Mouse (Mus musculus): ENCODE measurements at regions not wholly inside any gene's neighbourhood (a gene's known extent, or its start where the extent isn't known, plus 50 kb on each side); places are given as distances from the start of the nearest gene placed in this dataset.

DNA sequence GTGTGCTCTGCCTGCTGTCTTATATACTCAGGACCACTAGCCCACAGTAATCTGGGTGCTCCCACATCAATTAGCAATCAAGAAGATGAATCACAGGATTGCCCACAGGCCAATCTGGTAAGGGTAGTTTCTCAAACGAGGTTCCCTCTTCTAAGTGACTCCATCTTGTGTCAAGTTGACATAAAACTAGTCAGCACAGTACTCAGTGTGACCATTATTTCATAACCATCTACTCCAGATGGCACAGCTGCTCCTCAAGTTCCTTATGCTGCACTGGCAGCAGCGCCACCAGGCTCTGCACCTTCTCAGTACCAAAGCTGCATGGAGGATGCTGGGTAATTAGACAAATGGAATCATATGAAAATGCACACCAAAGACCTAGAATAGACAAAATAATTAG lies 175.6 kb upstream of the B3galt2 start:
- no peak for TF ChIP-seq CTCF (IDR thresholded peaks at IDR 0.05)
- intact Hi-C loops (cut with DNase I), result no loop called here
- DNase-seq (ENCODE audit: extremely low spot score in 1 of 2, low spot score in 2 of 2), result no peak

DNA sequence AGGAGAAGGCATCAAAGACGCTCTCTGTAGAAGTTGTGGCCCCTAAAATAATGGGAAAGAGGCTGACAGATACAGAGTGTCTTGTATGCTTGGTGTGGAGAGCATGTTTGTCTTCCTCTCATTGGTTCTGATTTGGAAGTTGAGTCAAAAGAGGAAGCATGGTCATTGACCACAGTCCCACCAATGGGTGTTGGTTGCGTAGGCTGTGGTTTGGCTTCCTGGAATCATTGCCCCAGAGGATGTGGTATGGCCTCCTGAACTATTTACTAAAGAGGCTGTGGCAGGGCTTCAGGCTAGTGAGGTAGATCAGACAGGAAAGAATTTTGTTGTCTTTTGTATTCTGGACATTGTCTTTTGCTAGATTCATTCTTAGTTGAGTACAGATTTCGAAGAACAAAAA lies 174.4 kb upstream of the B3galt2 start:
- intact Hi-C loops (cut with DNase I), result no loop called here
- no peak overlapping the region for H3K4me3 ChIP-seq
- no peak for TF ChIP-seq CTCF (IDR thresholded peaks at IDR 0.05)
- DNase-seq (ENCODE audit: extremely low spot score in 1 of 2, low spot score in 2 of 2), result no peak
- H3K27ac ChIP-seq, result no peak overlapping the region

More for the DNA sequence above, 175.6 kb upstream of the B3galt2 start:
- Histone ChIP-seq H3K4me3 (no peak overlapping the region), H3K27ac (no peak overlapping the region)

DNA sequence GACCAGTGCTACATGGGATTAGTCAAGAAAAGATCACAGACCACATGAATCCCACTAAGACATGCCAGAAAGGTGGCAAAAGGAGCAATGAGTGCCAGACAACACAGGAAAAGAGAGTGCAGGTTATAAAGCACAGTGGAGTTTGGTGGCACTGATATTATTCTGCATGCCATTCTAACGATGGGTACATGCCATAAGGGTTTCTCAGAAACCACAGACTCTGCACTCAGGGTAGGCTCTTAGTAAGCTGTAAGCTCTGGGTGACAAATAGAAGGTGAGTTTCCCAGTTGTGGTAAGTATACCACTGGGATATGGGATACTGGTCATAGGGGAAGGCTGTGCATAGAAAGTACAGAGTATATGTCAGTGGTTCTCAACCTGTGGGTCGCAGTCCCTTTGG lies 165.1 kb upstream of the B3galt2 start:
- Histone ChIP-seq H3K4me3 (no peak overlapping the region), H3K27ac (no peak overlapping the region)
- DNase-seq (ENCODE audit: extremely low spot score in 1 of 2, low spot score in 2 of 2), result no peak
- TF ChIP-seq CTCF (IDR thresholded peaks at IDR 0.05), result no peak
- intact Hi-C loops (cut with DNase I), result no loop called here

DNA sequence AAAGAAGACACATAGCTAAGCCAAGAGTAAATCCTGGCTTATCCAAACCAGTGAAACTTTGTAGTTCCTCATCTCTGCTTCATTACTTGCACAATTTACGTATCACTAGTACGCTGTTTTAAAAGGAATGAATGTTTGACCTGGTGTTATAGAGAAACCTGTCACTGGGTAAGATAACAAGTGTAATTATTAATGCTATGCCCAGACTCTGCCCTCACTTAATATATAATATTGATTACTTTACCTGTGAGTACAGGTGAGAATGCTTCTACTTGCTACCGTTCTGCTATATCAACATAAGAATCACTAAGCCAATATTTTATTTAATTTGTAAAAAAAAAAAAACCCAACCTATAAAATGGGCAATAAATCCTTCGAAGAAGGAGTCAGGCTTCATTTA lies 157.1 kb upstream of the B3galt2 start:
- TF ChIP-seq CTCF (IDR thresholded peaks at IDR 0.05), result no peak
- Histone ChIP-seq H3K27ac (no peak overlapping the region), H3K4me3 (no peak overlapping the region)
- DNase-seq (ENCODE audit: extremely low spot score in 1 of 2, low spot score in 2 of 2), result no peak
- intact Hi-C loops (cut with DNase I), result no loop called here

DNA sequence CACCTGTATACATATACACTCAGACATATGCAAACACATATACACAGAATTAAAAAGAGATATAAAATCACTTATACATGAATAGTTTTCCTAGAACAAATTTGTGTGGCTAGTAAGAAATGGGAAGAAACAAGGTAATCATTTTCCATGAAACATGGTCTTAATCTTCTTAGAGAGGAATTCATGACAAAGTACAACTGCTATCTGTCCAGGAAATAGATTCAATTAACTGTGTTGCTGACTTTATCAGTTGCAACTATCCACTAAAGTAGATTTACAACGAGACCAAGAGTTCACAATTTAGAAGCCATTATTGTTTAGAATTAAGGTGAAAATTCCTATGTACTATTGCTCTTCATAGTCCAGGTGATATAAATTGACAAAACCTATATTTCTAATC lies 155.5 kb upstream of the B3galt2 start:
- DNase-seq (ENCODE audit: extremely low spot score in 1 of 2, low spot score in 2 of 2), result no peak
- intact Hi-C loops (cut with DNase I), result no loop called here
- Histone ChIP-seq H3K27ac (no peak overlapping the region), H3K4me3 (no peak overlapping the region)
- no peak for TF ChIP-seq CTCF (IDR thresholded peaks at IDR 0.05)

DNA sequence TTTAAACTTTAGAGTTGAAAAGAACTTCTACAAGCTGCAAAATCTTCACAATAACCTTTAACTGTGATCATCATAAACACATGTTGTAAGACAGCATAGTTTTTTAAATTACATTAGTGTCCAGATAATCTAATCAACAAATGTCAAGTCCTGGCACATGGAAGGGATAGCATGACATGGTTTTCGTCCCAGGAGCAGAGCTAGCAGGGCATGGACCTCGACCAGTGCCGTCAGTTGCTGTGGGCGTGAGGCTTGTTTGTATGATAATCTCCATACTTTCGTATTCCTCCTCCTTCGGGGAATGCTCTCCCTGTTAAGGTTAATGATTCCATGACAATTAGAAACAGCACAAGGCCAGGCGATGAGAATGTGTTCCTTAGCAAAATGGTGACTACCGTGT lies 143.4 kb upstream of the B3galt2 start:
- intact Hi-C loops (cut with DNase I), result no loop called here
- DNase-seq (ENCODE audit: extremely low spot score in 1 of 2, low spot score in 2 of 2), result no peak
- TF ChIP-seq CTCF (IDR thresholded peaks at IDR 0.05), result no peak
- Histone ChIP-seq H3K27ac (no peak overlapping the region), H3K4me3 (no peak overlapping the region)

DNA sequence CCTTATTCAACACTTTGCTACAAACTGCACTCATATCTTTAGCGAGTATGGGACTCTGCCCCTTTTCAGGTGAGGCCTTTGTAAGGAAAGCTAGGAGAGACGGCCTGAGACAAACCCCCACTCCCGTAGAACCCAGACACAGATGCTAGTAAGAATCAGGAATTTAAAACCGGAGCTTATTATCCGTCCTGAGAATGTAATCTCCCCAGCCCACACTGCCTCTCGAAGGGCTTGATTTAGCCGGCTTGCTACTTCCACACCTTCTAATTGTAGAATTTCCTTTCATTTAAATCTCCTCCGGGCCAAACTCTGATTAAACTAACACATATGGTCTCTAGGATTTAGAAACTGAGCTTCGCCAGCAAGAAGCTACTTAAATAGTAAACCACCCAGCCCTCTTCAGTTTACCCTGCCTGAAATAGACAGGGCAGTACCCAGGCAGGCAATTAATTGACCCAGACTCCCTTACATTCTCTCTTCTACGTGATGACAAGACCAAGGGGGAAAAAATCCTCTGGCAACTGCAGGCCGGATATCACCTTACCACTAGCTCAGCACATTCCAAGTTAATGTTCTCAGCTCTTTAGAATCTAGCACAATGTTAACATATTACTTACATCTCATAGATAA lies 136.9 kb upstream of the B3galt2 start:
- Histone ChIP-seq H3K27ac (no peak overlapping the region), H3K4me3 (no peak overlapping the region)
- intact Hi-C loops (cut with DNase I), result no loop called here
- DNase-seq (ENCODE audit: extremely low spot score in 1 of 2, low spot score in 2 of 2), result peak; percentile 9 to 12
- no peak for TF ChIP-seq CTCF (IDR thresholded peaks at IDR 0.05)

DNA sequence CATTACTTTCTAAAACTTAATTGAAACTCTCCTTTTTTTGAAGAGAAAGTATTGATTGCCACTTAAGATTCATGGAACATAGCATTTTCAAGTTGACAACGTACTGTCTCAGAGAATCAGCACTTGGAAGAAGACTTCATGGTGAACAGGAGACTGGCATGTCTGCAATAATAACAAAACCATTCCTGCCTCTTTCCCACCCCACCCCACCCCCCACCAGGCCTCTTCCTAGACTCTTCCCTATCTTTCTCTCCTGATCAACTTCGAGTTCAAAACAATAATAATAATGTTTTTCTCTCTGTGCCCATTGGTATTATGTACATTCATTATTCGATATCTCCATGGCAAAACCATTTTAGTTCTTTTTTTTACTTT lies 136.4 kb upstream of the B3galt2 start:
- TF ChIP-seq CTCF (IDR thresholded peaks at IDR 0.05), result no peak
- intact Hi-C loops (cut with DNase I), result no loop called here
- no peak overlapping the region for H3K4me3 ChIP-seq
- DNase-seq (ENCODE audit: extremely low spot score in 1 of 2, low spot score in 2 of 2), result no peak
- no peak overlapping the region for H3K27ac ChIP-seq

DNA sequence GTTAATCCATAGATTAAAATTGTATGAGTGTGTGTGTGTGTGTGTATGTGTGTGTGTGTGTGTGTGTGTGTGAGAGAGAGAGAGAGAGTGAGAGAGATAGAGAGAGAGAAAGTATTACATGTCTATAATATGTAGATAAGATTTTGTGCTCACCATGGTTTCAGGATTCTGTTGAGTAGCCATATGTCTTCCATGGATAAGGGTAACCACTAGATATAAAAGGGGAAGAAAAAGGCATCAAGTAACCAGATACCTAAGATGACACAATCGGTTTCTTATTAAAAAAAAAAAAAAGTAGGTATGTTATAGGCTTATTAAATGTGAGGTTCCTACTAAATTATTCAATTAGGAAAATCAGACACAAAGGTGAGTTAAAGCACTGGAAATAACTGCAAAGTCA lies 135.1 kb upstream of the B3galt2 start:
- DNase-seq (ENCODE audit: extremely low spot score in 1 of 2, low spot score in 2 of 2), result no peak
- intact Hi-C loops (cut with DNase I), result no loop called here
- Histone ChIP-seq H3K4me3 (no peak overlapping the region), H3K27ac (no peak overlapping the region)
- no peak for TF ChIP-seq CTCF (IDR thresholded peaks at IDR 0.05)

DNA sequence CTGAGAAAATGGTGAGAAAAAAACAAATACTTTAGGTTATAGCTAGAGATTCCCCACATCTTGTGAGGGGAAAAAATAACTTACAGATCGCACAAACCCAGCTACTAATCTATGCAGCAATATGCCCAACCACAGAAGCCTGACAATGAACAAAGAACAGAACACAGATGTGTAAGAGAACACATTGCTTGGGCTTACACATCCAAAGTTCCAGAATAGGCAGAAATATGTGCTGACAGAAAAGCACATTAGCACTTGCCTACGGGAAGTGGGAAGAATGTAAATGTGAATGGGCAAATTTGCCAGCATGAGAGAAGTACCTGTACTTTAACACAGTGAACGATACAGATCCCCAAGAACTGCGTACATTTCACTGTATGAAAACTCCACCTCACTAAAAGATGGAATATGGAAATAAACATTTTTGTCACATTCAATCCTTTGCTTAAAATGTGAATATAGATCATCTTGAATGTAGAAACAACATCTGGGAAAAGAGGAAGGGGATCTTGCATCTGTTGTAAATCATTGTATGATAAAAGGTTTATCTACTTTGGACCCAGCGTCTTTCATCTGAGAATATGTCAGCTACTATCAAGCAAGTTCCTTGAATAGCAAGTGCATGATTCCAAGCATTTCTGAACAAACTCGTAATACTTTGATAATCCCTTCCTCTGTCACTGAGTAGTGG lies 116.5 kb upstream of the B3galt2 start:
- no peak for DNase-seq (ENCODE audit: extremely low spot score in 1 of 2, low spot score in 2 of 2)
- intact Hi-C loops (cut with DNase I), result no loop called here
- no peak overlapping the region for H3K4me3 ChIP-seq
- no peak overlapping the region for H3K27ac ChIP-seq
- no peak for TF ChIP-seq CTCF (IDR thresholded peaks at IDR 0.05)

DNA sequence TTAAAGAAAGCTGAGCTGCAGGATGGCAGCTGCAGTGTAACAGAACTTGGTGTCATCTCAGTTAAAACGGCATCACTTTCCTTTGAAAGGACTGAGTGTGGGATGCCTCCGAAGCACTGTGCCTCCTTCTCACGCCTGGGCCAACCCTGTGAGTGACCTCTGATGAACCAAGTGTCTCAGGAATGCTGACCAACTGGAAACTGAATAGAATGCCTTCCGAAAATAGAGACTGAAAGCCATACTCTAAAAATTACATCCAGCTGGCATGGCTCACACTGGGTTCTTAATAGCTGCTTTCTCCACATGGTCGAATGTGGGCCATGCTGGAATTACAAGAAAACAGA lies 116.0 kb upstream of the B3galt2 start:
- H3K4me3 ChIP-seq, result no peak overlapping the region
- TF ChIP-seq CTCF (IDR thresholded peaks at IDR 0.05), result no peak
- intact Hi-C loops (cut with DNase I), result no loop called here
- DNase-seq (ENCODE audit: extremely low spot score in 1 of 2, low spot score in 2 of 2), result no peak
- no peak overlapping the region for H3K27ac ChIP-seq

DNA sequence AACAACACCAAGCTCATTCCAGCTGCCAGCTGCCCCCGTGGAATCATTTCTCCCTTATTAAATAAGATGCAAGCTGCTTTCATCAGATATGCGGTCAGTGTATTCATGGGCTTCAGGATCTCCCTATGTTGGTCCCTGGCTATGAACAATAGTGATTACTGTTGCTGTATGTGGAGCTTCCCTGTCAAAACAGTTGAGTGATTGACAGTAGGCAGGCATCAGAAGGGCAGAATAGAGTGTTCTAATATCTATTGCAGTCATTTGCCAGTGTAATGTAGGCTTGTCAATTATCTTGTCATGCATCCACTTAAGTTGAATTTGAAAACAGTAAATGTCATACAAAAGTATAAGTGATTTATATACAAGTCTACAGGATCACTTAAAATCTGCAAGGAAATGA lies 100.2 kb upstream of the B3galt2 start:
- H3K4me3 ChIP-seq, result no peak overlapping the region
- intact Hi-C loops (cut with DNase I), result no loop called here
- TF ChIP-seq CTCF (IDR thresholded peaks at IDR 0.05), result no peak
- DNase-seq (ENCODE audit: extremely low spot score in 1 of 2, low spot score in 2 of 2), result no peak
- no peak overlapping the region for H3K27ac ChIP-seq

DNA sequence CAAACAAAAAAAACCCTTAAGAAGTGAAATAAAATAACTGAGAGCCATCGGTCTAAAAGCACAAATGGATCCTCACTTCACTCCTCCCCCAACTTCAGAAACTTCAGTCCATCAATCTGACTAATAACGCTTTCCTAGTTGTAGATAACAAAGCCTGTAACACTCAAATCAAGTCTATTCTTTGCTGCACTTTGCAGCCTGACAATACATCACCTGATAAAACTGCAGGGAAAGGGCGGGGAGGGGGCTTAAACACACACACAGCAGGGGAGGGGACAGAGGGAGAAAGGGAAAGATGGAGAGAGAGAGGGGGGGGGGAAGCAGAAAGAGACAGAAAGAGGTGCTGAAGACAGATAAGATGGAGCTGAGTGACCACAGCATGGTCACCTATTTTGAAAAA lies 99.8 kb upstream of the B3galt2 start:
- intact Hi-C loops (cut with DNase I), result no loop called here
- DNase-seq (ENCODE audit: extremely low spot score in 1 of 2, low spot score in 2 of 2), result no peak
- Histone ChIP-seq H3K27ac (no peak overlapping the region), H3K4me3 (no peak overlapping the region)
- TF ChIP-seq CTCF (IDR thresholded peaks at IDR 0.05), result no peak
